Mouse (Mus musculus) heart, postnatal 36 days (tissue): ENCODE data around the gene Copg1. TPM values are rescaled to one million over a fixed set of nuclear protein-coding genes. Genes with fewer than 3 reads are reported as not detected.

ENCODE experiments used
- DNase-seq, 2 experiments: peaks; one replicate each; pipeline ENCODE4 v3.0.0; 2021 to 2022
- intact Hi-C: fragments of 180-260 bp; cut with DNase I; formaldehyde crosslinking; loops from one replicate; pipeline ENCODE4 v1.15.1; 2025
- total RNA-seq, 2 experiments: library from RNA; stranded (reverse); gene quantifications; 2 replicates each; pipeline ENCODE4 v1.2.3; 2021

Copg1 gene
- total RNA-seq = 10 to 100 TPM; 41.6 to 42.2 TPM

DNA sequence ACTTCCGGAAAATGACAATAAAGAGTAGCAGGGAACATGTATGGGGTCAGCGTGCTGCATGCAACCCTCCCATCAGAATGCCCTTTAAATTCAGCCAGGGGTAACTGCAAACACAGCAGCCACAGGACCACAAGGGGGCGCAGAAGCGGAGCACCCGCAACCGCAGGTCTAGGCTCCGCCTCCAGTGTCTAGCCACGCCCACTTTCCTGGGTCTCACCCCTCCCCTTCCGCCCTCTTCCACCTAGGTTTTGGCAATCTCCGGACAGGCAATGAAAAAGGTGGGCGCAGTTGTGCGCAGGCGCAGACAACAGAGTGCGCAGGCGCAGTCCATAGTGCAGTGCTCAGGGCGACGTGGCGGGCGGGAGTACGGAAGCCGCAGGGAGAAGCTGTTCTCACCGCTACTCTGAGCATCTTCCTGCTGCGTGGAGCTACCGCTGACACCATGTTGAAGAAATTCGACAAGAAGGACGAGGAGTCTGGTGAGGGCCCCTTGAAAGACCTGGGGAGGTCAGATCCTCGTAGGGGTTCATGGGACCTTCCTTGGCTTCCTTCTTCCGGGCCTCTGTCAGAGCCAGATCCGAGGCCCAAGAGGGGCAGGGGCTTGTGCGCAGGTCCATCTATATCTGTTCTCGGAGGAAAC, at the start of gene Copg1:
Gene Copg1, plus strand, starts transcription at position 221 of the 640 bp plus-strand sequence.
- DNase-seq = peak; percentile 100
- intact Hi-C loops = loop anchor here (2.0 to 5.0 kb wide), 5 partner anchors 37 to 187 kb away; partner anchors contain the start of genes Cnbp and Isy1

DNA sequence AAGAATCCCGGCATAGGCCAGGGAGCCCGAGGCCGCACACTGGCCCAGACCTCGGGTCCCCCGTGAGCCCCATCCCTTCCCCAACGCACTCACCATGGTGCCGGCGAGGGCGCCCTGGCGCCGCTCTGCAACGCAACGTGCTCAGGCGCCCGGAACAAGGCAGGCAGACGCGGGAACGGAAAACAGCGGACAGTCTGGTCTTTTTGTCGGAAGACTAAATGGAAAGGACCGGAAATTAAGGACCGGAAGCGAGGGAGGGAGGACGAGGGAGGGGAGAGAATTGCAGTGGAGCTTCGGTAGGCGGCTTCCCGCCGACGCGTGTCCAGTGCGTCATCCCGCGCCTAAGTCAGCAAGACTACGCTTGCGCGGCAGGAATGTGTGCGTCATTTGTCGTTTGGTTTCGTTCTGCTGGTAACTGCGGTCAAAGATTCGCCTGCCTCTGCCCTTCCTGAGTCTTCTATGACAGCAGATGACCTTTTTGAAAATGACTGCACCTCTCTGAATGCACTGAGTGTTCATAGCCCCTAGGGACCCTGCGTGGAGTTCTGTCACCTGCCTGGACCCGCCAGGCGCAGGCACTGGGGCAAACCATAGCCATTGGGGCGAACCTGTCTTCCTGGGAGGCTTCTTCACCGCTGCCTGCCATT, 48.9 kb upstream of the Copg1 start, which contains the start of gene Isy1:
Gene Isy1, minus strand, starts transcription at position 248 of the 647 bp plus-strand sequence.
- intact Hi-C loops = loop anchor here (1.0 to 5.0 kb wide), 4 partner anchors 12 to 76 kb away; partner anchors contain the start of gene Copg1
- DNase-seq = peak; percentile 90 to 92

DNA sequence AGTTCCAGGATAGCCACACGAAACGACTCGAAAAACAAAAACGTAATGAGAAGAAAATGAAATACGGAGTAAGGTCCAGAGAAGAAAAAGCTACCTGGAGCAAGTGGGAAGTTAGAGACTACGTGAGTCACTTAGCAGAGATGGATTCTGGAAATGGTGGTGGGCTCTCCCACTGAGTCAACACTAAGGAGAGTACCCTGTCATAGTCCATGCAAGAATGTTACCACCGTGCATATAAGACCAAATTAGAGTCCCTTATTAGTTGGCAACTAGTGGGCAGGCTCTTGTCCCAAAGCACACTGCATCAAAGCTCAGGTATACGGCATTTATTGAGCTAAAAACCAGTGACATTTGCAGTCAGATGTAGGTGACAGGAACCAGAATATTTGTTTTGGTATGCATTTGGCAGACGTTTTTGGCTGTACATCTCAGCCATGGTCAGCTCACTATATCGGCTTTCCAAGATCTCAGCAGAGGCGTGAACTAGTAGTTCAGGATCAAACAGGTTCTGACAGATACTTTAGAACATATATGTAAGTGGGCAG, 47.7 kb upstream of the Copg1 start:
- no peak for DNase-seq
- intact Hi-C loops = loop anchor here (1.0 to 5.0 kb wide), 3 partner anchors 10 to 78 kb away; partner anchors contain the start of gene Copg1

DNA sequence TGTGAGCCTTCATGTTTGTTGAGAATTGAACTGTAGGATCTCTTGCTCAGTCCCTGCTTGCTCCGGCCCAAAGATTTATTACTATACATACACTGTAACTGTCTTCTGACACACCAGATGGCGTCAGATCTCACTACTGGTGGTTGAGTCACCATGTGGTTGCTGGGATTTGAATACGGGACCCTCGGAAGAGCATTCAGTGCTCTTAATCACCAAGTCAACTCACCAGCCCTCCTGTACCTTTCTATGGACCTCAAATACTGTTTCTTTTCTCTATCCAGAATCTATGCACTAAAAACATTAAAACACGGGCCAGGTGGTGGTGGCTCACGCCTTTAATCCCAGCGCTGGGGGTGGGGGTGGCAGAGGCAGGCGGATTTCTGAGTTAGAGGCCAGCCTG, 46.0 kb upstream of the Copg1 start:
- intact Hi-C loops = no loop called here
- no peak for DNase-seq

DNA sequence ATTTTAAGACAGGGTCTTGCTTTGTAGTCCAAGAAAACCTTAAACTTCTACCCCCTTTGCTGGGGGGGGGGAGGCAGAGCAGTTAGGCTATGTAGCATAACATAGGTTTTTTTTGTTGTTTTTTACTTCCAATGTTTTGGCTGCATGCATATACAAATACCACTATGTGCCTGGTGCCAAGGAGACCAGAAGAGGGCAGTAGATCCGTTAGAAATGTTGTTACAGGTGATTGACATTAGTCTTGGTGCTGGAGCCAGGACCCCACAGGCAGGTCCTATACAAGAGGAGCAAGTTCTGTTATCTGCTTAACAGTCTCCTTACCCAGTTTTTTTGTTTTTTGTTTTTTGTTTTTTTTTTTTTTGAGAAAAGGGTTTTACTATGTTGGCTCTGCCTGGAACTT, 45.4 kb upstream of the Copg1 start:
- intact Hi-C loops = no loop called here

DNA sequence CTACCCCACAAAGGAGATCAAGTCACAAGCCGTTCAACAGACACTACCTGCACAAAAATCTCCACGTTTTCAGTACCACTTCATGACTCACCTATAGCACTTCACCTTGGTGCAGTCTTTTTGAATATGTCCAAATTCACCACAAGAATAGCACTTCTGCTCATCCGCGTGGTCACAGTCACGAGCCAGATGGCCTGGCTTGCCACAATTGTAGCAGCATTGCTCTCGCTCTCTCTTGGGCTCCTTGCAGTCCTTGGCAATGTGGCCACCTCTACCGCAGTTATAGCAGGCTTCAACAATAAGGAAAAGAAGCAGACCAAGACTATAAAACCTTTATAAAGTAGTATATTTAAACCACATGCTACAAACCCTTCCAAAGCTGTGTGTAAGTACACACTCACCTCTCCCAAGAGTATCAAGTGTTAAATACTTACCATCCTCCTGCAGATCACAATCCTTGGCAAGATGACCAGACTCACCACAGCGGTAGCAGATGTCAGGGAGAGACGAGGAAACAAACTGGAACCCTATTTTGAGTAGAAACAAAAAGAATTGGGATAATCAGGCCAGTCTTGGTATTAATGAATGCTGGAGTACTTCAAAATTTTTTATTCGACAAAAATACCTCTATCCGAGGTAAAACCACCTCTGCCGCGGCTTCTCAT, 42.5 kb upstream of the Copg1 start:
- intact Hi-C loops = no loop called here
- DNase-seq = no peak

More for the DNA sequence above, 45.4 kb upstream of the Copg1 start:
- no peak for DNase-seq

DNA sequence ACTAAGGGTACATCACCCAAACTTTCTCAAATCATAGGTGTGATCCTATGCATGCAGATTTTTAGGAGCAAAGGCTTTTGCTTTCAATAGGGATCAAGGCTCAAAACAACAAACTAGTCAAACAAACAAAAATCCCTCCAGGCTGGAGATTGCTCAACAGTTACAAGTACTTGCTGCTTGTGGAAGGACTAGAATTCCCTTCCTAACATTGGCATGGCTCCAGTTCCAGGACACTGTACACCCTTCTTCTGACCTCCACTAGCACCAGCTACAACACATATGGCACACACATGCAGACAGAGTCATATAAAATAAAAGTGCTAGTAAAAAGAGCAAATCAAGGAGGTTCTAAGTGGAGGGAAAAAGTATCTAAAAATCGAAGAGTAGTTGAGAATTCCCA, 40.8 kb upstream of the Copg1 start:
- no peak for DNase-seq
- intact Hi-C loops = no loop called here

DNA sequence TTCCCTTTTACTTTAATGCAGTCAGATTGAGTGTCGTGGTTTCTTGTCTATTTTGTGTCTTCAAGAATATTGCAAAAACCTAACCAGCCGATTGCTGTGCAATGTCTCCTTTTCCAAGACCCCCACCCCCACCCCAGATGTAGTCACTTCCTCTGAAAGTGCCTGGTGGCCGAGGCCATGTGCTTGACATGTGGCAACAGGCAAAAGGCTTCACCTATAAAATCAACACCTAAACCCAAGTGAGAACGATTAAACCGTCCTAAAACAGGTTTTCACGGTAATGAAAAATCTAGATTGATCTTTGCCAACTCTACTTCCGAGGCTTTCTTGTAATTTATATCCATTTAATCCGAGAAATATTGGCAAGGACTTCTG, 37.8 kb upstream of the Copg1 start:
- DNase-seq = no peak
- intact Hi-C loops = loop anchor here (1.0 to 2.0 kb wide), 3 partner anchors 10 to 39 kb away; partner anchors contain the start of gene Copg1

DNA sequence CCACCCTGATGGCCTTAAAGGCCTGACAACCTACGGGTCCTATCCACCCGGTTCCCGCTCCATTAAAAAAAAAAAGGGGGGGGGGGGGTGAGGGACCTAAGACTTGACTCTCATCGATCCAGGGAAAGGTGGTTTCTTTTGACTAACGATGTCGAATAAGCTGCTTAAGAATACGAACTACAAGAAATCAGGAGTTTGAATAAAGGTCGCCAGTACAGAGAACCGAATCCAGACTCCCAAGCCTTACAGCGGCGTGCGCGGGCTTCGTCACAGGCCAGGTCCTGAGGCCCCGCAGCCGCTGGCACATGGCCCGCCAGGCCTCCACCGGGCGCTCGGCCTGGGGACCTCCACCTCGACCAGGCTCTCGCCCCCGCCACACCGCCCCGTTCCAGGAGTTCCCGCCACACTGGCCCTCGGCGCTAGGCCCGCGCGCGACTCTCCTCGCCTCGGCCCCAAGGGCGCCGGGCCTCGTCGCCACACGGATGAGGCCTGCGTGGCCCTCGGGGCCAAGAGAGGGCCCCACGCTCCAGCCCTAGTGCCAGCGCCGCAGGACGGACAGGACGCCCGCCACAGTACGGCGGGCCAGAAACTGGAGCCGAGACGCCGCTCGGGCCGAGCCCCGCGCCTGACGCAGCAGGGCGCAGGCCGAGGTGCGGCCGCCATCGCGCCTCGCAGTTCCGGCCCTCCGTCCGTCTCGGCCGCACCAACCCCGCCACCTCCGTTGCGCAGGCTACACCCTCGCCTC, 37.3 kb upstream of the Copg1 start:
- peak in 1 of 2 experiments; percentile 66 for DNase-seq
- intact Hi-C loops = loop anchor here (1.0 to 2.0 kb wide), 3 partner anchors 11 to 40 kb away; partner anchors contain the start of gene Copg1

DNA sequence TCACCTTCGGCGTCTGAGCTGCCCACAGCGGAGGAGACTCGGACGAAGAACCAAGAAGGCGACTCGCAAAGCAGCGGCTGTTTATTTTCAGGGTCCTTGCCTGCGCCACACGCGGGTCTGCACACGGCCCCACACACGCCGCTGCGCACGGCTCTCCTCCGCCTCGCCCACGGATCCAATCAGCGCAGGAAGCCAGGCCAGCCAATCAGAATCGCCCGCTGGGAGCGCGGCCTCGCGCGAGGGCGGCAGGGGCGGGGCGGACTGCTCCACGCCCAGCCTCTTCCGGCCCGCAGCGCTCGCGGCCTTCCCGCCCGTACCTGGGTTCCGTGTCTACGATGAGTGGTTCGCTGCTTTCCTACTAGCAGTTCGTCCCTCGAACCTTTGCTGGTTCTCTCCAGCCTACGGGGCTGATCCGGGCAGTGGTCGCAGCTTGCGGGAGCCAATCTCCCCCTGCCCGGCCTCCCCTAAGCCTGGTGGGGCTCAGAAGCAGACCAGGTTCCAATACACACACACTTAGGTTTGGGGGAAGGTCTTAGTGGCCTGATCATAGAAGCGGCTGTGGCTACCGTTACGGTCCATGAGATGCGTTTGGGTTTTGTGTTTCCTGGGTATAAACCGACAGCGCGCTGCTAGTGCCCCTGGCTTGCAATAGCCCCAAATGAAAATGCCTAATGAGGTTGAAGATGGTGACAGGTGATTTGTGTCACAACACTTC, 36.6 kb upstream of the Copg1 start, which contains the start of gene Cnbp:
Gene Cnbp, minus strand, starts transcription at position 207 of the 715 bp plus-strand sequence.
- peak; percentile 96 for DNase-seq
- intact Hi-C loops = loop anchor here (1.0 to 2.0 kb wide), 3 partner anchors 12 to 40 kb away; partner anchors contain the start of gene Copg1

DNA sequence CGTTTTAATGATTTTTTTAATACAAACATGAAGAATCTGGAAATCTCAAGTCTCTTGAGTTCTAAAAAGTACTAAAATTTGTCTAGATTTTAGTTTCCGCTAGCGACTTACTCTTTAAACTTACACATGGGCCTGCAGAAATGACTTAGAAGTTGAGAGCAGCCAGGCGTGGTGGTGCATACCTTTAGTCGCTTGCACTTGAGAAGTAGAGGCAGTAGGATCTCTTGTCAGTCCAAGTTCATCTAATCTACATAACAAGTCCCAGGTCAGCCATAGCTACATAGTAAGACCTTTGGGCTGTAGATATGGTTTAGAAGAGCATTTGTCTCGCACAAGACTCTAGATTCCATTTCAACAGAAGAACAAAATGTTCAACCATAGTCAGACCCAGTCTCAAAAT, 35.7 kb upstream of the Copg1 start:
- DNase-seq = no peak
- intact Hi-C loops = loop anchor here (2.0 kb wide), 2 partner anchors 35 to 41 kb away; partner anchors contain the start of gene Copg1

DNA sequence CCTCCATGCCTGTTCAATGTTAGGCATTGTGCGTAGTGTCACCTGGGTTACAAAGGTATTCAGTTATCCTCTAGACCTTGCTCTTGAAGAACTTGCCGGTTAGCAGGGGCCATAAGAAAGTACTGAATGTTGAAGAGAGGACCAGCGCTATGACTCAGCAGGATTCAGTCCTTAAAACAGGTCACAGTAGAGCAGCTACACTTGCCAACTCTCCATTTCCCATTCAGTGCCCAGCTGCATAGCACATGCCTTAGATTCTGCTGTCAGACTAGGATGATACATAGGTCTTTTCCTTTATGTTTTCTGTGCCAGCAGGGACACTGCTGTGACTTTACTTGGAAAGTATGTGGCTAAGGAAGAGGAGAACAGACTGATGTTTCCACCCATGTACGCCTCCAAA, 34.2 kb upstream of the Copg1 start:
- no peak for DNase-seq
- intact Hi-C loops = no loop called here

DNA sequence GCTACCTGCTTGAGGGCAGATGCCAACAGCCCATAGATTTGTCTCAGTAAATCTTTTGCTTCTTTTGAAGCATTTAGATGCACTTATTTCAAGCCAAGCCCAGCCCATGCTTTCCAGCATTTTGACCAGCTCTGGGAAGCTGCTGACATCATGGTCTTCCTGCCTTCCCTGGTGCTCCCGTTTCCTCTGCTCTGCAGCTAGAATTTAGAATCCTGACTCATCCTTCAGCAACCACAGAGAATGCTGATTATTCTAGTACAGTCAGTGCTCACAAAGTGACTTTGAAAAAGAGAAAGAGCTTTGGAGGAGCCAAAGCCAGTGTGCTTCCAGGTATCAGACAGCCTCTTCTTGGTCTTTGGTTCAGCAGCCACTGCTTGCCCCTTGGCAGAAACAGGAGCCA, 30.5 kb upstream of the Copg1 start:
- no peak for DNase-seq
- intact Hi-C loops = no loop called here

DNA sequence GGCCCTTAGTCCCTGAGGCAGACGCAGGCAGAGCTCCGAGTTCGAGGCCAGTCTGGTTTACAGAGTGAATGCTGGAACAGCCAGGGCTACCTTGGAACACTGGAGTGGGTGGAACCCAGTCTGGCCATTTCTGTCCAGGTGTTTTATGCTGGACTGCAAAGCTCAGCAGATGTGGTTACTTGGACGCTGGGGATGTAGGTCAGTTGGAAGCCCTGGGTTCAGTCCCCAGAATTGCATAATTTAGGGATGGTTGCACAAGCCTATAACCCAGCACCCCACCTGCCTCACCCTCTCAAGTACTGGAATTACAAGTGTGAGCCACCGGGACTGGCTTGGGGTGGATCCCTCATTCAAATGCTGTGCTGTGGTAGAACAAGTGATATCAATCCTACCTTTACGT, 21.4 kb upstream of the Copg1 start:
- intact Hi-C loops = no loop called here
- DNase-seq = no peak

DNA sequence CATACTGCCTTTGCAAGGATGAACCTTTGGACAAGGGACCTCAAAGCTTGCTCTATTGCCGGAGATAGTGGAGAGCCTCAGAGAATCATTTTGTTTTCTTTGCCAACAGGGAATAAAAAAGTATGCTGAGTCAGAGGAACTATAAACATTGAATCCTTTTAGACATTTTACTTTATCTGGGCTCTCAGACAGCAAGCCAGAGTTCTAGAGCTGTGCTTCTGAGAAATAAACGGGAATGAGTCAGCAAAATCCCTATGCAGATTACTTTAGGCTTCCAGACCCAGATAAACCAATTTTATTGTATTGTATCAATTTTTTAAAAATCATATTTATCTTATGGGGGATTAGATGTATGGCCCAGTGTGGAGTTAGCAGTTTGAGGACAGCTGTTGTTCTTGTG, 20.4 kb upstream of the Copg1 start:
- DNase-seq = no peak
- intact Hi-C loops = no loop called here

DNA sequence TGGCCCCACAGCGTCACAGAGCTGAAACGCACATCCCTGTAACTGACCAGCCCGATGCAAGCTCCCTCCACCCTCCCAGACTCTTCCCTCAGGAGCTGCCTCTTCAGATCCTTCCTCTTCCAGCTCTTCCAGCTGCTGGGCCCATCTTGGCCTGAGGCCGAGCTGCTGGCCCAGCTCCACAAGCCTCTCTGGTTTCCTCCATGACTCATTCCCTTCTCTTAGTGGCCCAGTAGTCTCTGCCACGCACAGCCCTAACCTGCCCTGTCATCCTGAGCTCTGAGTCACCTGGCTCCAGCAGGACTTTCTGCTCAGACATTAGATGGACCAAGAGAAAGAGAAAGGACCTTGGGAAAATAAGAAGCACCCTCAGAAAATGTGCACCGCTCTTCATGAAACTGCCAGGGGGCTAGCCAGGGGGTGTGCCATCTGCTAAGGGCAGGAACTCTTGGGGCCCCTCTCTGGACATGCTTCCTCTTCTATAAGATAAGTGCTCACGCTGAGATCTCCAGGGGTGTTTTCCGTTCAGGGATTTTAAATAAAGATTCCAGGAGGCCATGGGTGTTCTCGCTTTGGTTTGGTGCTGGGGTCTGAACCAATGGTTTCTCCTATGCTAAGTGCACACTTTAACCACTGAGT, 18.6 kb upstream of the Copg1 start:
- peak; percentile 84 to 86 for DNase-seq
- intact Hi-C loops = no loop called here

DNA sequence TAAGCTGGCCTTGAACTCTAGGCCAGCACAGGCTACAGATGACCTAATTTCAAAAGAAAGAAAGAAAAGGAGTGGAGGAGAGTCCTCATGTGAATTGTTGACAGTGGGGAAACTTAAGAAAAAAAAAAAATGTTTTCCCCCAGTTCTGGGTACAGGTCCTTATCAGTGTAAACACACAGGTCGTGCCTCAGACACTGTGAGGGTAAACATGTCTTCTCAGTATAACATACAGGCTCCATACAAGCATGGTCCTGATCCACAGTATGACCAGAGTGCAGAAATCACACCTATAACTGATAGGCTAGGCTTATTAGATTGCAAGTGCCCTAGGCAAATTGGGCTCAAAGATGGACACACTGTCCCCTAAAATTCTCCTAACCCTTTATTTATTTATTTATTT, 17.2 kb upstream of the Copg1 start:
- no peak for DNase-seq
- intact Hi-C loops = no loop called here

DNA sequence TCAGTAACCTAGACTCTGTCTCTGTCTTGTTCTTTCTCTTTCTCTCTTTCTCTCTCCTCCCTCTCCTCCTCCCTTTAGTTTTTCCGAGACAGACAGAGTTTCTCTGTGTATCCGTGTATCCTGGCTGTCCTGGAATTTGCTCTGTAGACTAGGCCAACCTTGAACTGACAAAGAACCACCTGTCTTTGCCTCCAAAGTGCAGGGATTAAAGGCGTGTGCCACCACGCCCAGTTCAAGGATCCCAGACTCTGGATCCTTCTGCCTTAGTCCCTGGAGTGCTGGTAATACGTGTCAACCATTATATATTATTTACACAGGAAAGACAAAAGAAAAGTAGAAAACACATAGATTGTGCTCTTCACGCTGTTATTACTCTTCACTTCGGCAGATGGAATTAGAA, 16.4 kb upstream of the Copg1 start:
- DNase-seq = no peak
- intact Hi-C loops = no loop called here

DNA sequence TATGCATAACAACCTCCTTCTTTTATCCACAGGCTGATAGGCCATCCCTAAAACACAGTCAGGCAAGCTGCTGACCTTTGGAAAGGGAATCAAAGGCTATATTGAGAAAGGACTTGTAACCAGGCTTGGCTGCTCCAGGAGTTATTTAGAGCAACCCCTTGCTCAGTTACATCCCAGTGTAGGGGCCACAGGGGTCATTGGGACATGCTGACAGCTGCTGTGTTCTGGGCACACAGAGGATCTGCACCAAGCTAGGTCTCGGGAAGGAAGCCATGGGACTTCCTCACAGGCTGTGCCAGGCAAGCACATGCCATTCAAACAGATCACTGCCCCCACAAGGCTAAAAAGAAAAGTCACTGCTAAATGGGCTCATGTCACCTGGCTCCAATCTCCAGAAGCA, 14.5 kb upstream of the Copg1 start:
- peak in 1 of 2 experiments; percentile 24 for DNase-seq
- intact Hi-C loops = no loop called here
